Mouse (Mus musculus) gastrocnemius, adult 2 months (tissue): ENCODE data around the gene Cars. TPM values are rescaled to one million over a fixed set of nuclear protein-coding genes. Genes with fewer than 3 reads are reported as not detected.
"Not testable (repeated sequence)": the region's sequence is repeated elsewhere in the genome, so short reads cannot be mapped to it uniquely, and the experiment has no call there.

ENCODE experiments used
- DNase-seq: peaks from one replicate; pipeline ENCODE4 v3.0.0; 2022
- H3K27ac ChIP-seq: fragments of 200-600 bp; 2 replicates; pipeline ENCODE4 v1.8.1; 2022; ENCODE audit warnings: mild to moderate bottlenecking
- H3K4me3 ChIP-seq: fragments of 200-600 bp; 2 replicates; pipeline ENCODE4 v1.8.1; 2022; ENCODE audit warnings: mild to moderate bottlenecking, moderate library complexity
- CTCF ChIP-seq: fragments of 200-600 bp; IDR thresholded peaks from 2 replicates; pipeline ENCODE4 v1.8.1; 2022; ENCODE audit warnings: antibody characterized with exemption, mild to moderate bottlenecking, moderate library complexity
- intact Hi-C: fragments of 180-260 bp; cut with DNase I; formaldehyde crosslinking; loops from one replicate; pipeline ENCODE4 v1.15.1; 2025
- long read RNA-seq, 2 experiments: library from polyadenylated mRNA; stranded (forward); transcript quantifications; one replicate each; pipeline ENCODE4 v2.0.0; 2021
- total RNA-seq, 2 experiments: library from RNA; stranded (reverse); gene quantifications; 2 replicates each; pipeline ENCODE4 v1.2.3; 2021

Gene Cars
- 10 to 100 TPM; 37.2 to 42.3 TPM for total RNA-seq
- long read RNA-seq, experiment 1, transcript Cars-202 (22 exons, 2,462 nt) = major isoform, 32 of 72 reads
- long read RNA-seq, experiment 1, transcript Cars-201 (23 exons, 3,222 nt) = minor isoform, 28 of 72 reads
- long read RNA-seq, experiment 1, partial matches to known transcripts = 5 of 72 reads
- long read RNA-seq, experiment 1, other reads (novel, unspliced or antisense) = 7 of 72 reads
- long read RNA-seq, experiment 2, transcript Cars-201 (23 exons, 3,222 nt) = minor isoform, 23 of 73 reads
- long read RNA-seq, experiment 2, transcript Cars-202 (22 exons, 2,462 nt) = major isoform, 37 of 73 reads
- long read RNA-seq, experiment 2, partial matches to known transcripts = 6 of 73 reads
- long read RNA-seq, experiment 2, other reads (novel, unspliced or antisense) = 7 of 73 reads

DNA sequence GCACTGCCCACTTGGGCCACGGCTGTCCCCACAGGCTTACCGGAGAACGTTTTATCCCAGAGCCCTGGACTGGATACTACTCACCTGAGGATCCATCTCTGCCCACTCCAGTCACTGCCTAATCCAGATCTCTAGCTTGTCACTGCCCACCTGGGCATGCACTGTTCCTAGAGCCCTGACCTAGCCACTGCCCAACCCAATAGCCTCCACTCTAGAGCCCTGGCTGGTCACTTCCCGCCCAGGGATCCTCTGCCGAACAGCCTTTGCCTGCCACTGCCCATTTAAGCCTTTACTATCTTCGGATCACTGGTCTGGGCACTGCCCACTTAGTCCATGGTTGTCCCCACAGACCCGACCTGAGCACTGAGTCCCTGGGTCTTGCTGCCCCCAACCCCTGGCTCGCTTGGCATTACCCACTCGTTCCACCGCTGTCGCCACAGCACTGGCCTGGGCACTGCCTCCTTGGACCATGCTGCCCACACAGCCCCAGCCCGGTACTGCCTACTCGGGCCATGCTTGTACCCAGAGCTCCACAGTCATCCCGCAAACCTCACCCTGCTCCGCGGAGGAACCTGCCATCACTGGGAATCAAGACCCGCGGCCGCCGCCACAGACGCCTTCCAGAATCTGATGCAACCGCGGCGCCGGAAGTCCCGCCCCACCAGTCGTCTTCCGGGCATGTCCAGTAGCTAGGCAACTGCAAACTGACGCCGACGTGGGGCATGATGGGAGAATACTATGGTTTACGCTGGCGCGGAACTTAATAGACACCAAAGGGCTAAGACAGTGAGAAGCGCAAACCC is at the start of gene Cars:
Cars (minus strand) TSS at position 663 of the 803 bp plus-strand sequence.
- H3K4me3 ChIP-seq = peak within 1 kb of the TSS; percentile 96
- TF ChIP-seq CTCF = no peak
- intact Hi-C loops = loop anchor here (5.0 to 10.0 kb wide), 2 partner anchors 98 to 225 kb away; partner anchors contain the start of genes Dhcr7 and Nadsyn1
- peak; percentile 97 for DNase-seq
- peak within 1 kb of the TSS; percentile 93 for H3K27ac ChIP-seq

DNA sequence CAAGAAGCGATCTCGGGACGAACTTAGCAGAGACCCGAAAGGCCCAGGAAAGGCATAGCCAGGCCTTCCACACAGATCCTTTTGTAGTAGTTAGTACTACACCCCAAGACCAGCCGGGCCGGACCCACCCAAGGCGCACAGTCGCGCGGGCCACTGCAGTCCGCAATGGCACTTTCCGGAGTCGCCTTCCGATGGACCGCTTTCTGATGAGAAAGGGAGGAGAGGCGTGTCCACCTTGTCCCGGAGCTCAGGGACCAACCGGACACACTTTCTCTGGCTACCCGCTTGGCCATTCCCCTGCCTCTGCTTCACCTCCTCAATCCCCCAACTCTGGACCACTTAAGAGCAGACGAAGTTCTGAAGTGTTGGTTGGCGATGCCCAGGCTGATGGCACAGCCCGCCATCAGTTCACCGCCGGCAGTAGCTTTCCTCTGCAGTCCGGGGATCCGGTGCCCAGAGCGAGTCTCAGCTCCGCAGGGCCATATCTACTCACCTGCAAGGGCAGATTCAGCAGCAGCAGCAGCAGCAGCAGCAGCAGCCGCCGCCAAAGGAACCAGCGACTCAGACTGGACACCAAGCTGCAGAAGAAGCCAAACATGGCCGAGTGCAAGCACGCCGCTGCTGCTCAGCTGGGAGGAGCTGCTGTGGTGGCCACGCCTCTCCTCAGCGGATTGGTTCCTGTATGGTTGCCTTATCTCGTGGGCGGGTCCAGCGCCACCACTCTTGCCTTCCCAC is 49.3 kb upstream of the Cars start, which contains the start of gene Tnfrsf22:
Tnfrsf22 (minus strand) TSS at position 628 of the 735 bp plus-strand sequence.
- TF ChIP-seq CTCF = no peak
- intact Hi-C loops = no loop called here
- Histone ChIP-seq H3K4me3 (peak within 1 kb of the TSS; percentile 82), H3K27ac (peak within 1 kb of the TSS; percentile 61)
- peak; percentile 85 for DNase-seq

DNA sequence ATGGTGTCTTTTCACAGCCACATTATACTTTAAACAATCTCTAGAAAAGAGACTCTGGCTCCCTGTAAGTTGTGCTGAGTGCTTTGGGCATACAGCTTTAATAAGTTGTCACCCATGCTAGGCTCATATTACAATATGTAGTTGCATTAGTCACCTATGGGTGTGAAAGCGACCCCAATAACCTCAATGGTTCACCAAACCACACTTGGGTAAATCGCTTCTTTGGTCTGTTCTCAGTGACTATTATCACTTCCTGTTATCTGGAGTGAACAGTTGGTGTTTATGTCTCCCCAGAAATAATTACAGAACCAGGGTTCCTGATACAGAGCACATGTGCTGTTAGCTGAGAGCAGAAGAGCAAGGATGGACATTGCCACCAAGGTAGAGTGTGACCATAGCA is 44.1 kb upstream of the Cars start:
- H3K27ac ChIP-seq, DNase-seq, H3K4me3 ChIP-seq: not testable (repeated sequence)
- intact Hi-C loops = loop anchor here (2.0 kb wide), 1 partner anchor 37 kb away; no protein-coding TSS in a partner anchor

DNA sequence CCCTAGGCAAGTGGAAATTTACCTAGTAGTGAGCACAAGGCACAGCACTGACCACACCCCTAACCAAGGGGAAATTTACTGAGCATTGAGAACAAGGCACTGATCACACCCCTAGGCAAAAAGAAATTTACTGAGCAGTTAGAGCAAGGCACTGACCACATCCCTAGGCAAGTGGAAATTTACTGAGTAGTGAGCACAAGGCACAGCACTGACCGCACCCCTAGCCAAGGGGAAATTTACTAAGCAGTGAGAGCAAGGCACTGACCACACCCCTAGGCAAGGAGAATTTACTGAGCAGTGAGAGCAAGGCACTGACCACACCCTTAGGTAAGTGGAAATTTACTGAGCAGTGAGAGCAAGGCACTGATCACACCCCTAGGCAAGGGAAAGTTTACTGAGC is 36.8 kb upstream of the Cars start:
- Histone ChIP-seq H3K4me3 (no peak overlapping the region), H3K27ac (no peak overlapping the region)
- DNase-seq = no peak
- intact Hi-C loops = no loop called here
- no peak for TF ChIP-seq CTCF

DNA sequence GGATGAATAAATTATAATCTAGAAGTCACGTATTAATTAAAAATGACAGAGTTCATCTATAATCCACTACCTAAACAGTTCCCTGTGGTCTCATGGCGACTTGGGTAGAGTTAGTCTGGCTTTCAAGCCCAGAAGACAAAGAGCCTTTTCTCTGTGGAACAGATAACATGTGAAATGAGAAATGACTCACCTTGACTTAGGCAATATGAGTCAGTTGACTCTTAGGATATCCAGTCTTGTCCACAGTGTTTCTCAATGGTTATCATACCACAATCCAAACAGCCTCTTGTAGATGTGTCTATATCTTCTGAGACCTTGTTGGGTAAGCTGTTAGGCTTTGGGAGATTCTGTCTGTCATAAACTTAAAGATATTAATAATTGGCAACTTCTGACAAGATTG is 31.6 kb upstream of the Cars start:
- intact Hi-C loops = no loop called here
- no peak overlapping the region for H3K4me3 ChIP-seq
- no peak for DNase-seq
- no peak for TF ChIP-seq CTCF
- H3K27ac ChIP-seq = no peak overlapping the region

DNA sequence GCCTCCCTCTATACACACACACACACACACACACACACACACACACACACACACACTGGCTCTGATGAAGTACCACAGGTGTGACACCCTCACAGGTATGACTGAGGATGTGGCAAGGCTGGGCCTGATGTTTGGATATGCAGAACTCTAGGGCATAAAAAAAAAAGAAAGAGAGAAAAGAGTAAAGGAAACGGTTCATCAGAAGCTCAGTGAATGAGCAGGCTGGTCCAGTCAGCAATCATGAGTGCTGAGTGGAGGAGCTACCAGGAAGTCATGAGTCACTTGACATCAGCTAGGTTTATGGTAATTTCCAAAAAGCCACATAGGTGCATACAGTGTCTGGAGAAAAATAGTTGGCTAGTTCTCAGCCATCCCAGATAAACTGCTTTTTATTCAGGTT is 29.6 kb upstream of the Cars start:
- Histone ChIP-seq H3K27ac (no peak overlapping the region), H3K4me3 (no peak overlapping the region)
- no peak for DNase-seq
- no peak for TF ChIP-seq CTCF
- intact Hi-C loops = no loop called here

DNA sequence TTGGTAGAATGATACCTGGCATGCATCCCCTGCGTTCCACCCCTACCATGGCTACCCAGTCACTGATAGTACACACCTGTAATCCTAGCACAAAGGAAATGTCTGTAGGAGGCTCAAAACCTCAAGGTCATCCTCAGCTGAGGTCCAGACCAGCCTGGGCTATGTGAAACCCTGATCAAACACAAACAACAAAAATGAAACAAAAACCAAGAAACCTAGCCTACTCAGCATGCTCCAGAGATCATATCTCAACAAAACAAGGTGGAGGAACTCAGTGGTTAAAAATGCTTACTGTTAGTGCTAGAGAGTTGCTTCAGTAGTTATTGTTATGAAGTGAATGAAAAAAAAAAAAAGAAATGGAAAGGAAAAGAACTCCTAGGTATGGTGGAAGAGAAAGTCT is 28.6 kb upstream of the Cars start, which contains the start of gene Tnfrsf26:
Tnfrsf26 (minus strand) TSS at position 183 of the 400 bp plus-strand sequence.
- intact Hi-C loops = no loop called here
- TF ChIP-seq CTCF = no peak
- Histone ChIP-seq H3K4me3 (peak within 1 kb of the TSS; percentile 57), H3K27ac (peak within 1 kb of the TSS; percentile 41)
- no peak for DNase-seq

DNA sequence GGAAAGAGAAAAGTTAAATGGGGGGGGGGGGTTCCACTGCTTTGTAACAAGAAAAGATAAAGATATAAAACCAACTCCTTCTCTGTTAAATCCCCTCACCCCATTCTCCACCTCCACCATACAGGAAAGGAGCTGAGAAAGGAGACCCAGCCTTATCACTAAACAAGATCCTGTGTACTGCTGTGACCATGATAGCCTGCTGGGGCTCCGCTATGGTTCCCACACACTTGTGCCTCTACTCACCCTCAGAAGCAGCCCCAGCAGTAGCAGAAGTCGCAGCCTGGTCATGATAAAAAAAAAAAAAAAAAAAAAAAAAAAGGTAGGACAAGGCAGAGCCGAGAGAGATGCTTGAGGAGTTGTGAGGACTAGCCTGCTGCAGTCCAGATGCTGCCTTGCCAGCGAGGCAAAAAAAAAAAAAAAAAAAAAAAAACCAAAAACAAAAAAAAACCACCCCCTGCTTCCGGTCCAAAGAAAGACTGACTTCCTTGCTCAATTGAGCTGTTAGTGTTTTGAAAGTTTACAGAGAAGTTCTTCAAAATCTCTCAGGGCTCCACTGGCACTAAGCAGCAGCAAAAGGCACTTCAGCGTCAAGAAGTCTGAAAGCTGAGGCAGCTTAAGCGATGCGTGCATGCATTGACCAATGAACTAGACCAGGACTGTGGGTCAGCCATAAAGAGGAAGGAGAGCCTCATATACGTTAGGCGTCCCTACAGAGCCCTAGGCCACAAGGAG is 27.8 kb upstream of the Cars start:
- H3K27ac ChIP-seq = peak overlapping the region; percentile 41
- DNase-seq = no peak
- TF ChIP-seq CTCF = no peak
- peak overlapping the region; percentile 57 for H3K4me3 ChIP-seq
- intact Hi-C loops = no loop called here

DNA sequence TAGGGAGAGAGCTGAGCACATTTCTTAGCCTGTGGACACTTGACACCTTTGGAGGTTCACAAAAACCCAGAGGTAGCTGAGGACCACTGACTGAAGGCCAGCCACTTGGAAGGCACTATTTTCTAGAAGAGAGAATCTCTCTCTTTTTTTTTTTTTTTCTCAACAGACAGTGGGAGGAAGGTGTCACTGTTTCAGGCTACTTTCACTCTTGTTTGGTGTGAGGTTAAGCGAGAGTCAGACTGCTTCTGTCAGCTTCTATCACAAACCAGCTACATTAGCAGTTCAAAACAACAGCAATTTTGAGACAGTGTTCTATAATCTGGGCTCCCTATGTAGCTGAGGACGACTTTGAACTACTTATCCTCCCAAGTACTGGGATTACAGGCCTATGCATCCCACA is 26.3 kb upstream of the Cars start:
- no peak for DNase-seq
- intact Hi-C loops = no loop called here
- peak overlapping the region; percentile 13; the same call in 1 of the 2 replicates for H3K4me3 ChIP-seq
- no peak for TF ChIP-seq CTCF
- 0 out of 2 replicates have a peak overlapping the region, but pooled peaks have one; percentile 35 for H3K27ac ChIP-seq

DNA sequence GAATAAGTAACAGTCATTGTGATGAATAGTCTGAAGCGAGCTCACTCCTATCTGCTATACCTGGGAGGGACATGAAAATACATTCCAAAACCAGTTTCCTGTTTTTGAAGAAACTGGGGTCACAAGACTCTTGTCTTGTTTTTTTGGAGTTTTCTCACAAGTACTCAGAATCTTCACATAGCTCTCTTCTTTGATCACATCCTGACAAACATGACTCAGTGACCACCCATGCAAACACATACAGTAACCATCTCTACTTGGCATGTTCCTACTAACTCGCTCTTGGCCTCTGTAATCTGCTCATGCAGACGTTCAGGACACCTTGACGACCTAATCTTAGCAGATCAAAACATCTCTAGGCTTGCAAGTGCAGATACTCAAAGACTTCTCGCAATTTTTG is 25.3 kb upstream of the Cars start:
- no peak for TF ChIP-seq CTCF
- intact Hi-C loops = no loop called here
- H3K4me3 ChIP-seq = no peak overlapping the region
- H3K27ac ChIP-seq = no peak overlapping the region
- no peak for DNase-seq

DNA sequence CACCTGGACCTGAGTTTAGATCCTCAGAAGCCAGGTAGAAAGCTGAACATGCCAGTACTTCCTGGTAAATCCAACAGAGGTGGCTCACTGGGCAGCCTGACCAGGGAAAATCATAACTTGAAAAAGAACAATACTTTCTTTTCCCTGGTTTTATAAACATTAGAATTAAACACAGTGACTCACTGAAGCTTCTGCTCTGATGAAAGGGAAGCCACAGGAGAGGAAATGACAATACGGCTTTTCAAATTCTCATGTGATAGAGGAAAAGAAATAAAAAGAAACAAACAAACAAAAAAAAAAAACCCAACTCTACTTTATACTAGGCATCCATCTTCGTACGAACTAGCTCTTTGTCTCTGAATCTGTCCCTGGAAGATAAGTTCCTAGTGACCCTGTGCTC is 24.7 kb upstream of the Cars start:
- no peak for TF ChIP-seq CTCF
- intact Hi-C loops = no loop called here
- H3K4me3 ChIP-seq = no peak overlapping the region
- no peak for DNase-seq
- no peak overlapping the region for H3K27ac ChIP-seq

DNA sequence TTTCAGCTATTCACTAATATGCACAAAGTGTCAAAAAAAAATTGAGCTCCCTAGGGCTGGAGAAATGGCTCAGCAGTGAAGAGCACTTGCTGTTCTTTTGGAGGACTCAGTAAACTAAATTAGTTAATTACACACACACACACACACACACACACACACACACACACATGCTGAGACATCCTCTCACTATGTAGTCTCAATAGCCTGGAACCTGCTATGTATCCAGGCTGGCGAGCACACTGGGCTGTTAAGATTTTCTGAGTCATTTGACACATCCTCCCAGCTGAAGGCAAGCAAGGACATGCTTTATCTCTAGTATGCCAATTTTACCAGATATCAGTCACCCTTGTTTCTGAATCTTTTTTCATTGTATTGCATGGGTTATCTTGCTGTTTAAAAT is 21.1 kb upstream of the Cars start:
- H3K4me3 ChIP-seq = no peak overlapping the region
- H3K27ac ChIP-seq = no peak overlapping the region
- no peak for TF ChIP-seq CTCF
- DNase-seq = no peak
- intact Hi-C loops = no loop called here
